Mouse (Mus musculus): Measurements from ENCODE around the gene Dusp12. TPM values are rescaled to one million over a fixed set of nuclear protein-coding genes. Genes with fewer than 3 reads are reported as not detected.
A peak's percentile ranks its signal among the peaks of the same experiment; 100 is the strongest.

The Dusp12 gene
- polyA plus RNA-seq, 1 experiment from 2014 or later, result 39.9 TPM

DNA sequence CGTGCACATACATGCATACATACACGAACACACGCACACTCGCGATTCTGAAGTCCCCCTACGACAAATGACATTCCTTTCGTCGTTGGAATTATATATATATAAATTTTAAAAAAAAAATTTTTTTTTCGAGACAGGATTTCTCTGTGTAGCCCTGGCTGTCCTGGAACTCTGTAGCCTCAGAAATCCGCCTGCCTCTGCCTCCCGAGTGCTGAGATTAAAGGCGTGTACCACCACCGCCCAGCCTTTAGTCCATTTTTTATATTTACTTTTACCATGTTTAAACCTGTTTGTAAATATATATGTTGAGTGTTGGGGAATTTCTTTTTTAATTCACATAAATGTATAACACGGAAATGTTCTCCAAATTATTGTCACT is 16.4 kb downstream of the Dusp12 start:
- Histone ChIP-seq H3K4me2 (peak overlapping the region; percentile 87), H3K36me3 (ENCODE audit: insufficient read depth) (peaks cover 17% of the 10 kb centered on the region), H3K4me1 (ENCODE audit: insufficient read depth) (no peaks in the 10 kb centered on the region), H3K9me3 (ENCODE audit: low read depth, low read length) (no peaks in the 10 kb centered on the region), H3K4me3 (ENCODE audit: low read depth, low read length) (peak overlapping the region; percentile 92), H3K9ac (peak overlapping the region; percentile 85), H3K27ac (ENCODE audit: low read depth) (no peak overlapping the region), H3K27me3 (ENCODE audit: insufficient read depth, low read length) (no peaks in the 10 kb centered on the region)
- DNase-seq, result no peak
- WGBS, result 16% methylated on average over 14 of the region's 14 CpGs
- ATAC-seq (ENCODE audit: insufficient read depth), result no peak; the same call in 1 of the 2 replicates
- no peak for TF ChIP-seq CTCF (IDR thresholded peaks at IDR 0.05; ENCODE audit: low read depth)

DNA sequence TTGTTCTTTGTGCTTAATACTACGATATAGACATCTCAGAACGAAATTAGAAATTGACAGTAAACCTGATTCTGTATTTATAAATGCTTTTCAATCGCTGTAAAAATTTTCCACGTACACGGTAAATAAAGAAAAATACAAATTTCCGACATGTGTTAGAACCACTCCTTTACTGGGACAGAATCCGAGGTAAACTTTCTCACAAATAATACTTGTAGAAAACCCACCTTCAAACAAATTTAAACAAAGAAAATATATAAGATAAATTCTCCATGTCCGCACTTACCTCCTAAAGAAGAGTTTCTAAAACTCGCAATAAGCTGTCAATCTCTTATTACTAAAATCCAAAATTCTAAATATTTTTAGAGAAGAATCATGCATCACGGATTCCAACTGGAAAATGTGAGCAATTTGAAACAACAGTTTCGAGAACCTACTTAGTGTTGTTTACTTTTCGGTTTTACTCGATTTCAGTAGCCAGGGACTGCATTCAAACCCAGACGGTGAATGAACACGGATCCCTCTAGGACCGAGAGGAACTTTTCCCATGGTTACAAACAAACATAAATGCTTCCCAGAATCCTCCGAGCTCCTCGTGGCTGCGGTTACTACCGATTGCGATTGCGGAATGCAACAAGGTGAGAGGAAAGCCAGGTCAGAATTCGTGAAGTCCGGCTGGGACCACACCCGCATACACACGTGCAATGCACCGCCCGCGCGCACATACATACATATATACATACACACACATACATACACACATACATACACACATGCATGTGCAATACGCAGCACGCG is 17.0 kb downstream of the Dusp12 start:
- under 1% methylated on average over 33 of the region's 33 CpGs for WGBS

DNA sequence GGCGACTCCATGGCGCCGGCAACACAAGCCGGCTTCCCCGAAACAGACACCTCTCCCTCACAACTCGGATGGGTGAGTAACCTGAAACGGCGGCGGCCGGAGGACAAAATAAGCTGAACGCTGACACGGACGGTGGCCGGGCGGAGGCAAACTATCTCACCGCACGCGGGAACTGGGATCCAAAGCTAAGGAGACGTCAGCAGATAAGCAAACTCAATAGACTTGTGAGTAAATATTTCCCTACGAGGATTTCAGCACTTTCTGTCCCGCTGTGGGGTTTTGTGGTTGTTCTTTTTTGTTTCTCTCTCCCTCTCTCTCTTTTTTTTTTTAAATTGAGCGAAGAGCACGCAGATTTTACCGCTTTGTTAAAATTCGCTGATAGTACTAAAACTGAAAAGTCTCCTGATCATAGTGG is 17.6 kb downstream of the Dusp12 start, which contains the start of gene Atf6:
Gene Atf6, minus strand, starts transcription at position 81 of the 415 bp plus-strand sequence.
- WGBS, result under 1% methylated on average over 25 of the region's 25 CpGs
- DNase-seq, result peak; percentile 97
- no peaks in the 10 kb centered on the region for H3K4me1 ChIP-seq (ENCODE audit: insufficient read depth)
- H3K9ac ChIP-seq, result peak within 1 kb of the TSS; percentile 85
- H3K27ac ChIP-seq (ENCODE audit: low read depth), result peak within 1 kb of the TSS; percentile 75
- peaks cover 9% of the 10 kb centered on the region; the same call in 1 of the 2 replicates for H3K36me3 ChIP-seq (ENCODE audit: insufficient read depth)
- ATAC-seq (ENCODE audit: insufficient read depth), result peak; percentile 84
- no peaks in the 10 kb centered on the region for H3K27me3 ChIP-seq (ENCODE audit: insufficient read depth, low read length)
- TF ChIP-seq CTCF (IDR thresholded peaks at IDR 0.05; ENCODE audit: low read depth), result no peak
- H3K4me3 ChIP-seq (ENCODE audit: low read depth, low read length), result peak within 1 kb of the TSS; percentile 92
- no peaks in the 10 kb centered on the region for H3K9me3 ChIP-seq (ENCODE audit: low read depth, low read length)
- peak within 1 kb of the TSS; percentile 87 for H3K4me2 ChIP-seq

More for the DNA sequence above, 17.0 kb downstream of the Dusp12 start:
- TF ChIP-seq CTCF (IDR thresholded peaks at IDR 0.05; ENCODE audit: low read depth), result no peak
- Histone ChIP-seq H3K9ac (peak overlapping the region; percentile 85), H3K4me1 (ENCODE audit: insufficient read depth) (no peaks in the 10 kb centered on the region), H3K27ac (ENCODE audit: low read depth) (peak overlapping the region; percentile 75), H3K27me3 (ENCODE audit: insufficient read depth, low read length) (no peaks in the 10 kb centered on the region), H3K9me3 (ENCODE audit: low read depth, low read length) (no peaks in the 10 kb centered on the region), H3K36me3 (ENCODE audit: insufficient read depth) (peaks cover 12% of the 10 kb centered on the region; the same call in 1 of the 2 replicates), H3K4me3 (ENCODE audit: low read depth, low read length) (peak overlapping the region; percentile 92), H3K4me2 (peak overlapping the region; percentile 87)
- ATAC-seq (ENCODE audit: insufficient read depth), result peak; percentile 86
- peak; percentile 92 for DNase-seq

DNA sequence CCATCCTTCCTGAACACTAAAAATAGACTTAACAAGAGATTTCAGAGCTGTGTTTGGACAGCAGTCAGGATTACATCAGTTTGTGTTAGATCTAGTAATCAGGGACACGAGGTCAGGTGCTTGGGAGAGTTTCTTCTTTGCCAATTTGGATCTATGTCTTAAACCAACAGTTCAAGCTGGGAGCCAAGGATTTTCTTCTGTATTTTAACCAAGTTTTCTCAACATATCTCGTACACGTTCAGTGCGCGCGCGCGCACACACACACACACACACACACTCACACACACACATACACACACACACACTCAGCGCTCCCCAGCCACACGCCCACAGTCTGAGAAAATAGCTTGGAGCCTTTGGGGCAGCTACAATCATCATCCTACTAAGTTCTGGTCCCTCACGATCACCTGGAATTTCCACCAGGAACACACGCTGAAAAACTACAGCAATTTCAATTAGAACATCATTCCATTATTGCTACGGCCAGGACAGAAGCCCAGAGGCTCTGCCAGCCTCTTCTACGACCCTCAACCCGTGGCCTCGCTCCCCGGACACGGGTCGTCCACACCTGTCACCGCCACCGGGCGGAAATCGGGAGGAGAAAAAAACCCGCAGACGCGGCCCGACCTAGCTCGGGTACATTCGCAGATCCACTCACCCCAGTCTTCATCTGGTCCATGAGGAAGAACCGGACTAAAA is 18.2 kb downstream of the Dusp12 start:
- DNase-seq, result peak; percentile 17
- no peak for TF ChIP-seq CTCF (IDR thresholded peaks at IDR 0.05; ENCODE audit: low read depth)
- H3K4me1 ChIP-seq (ENCODE audit: insufficient read depth), result no peaks in the 10 kb centered on the region
- peak overlapping the region; percentile 85 for H3K9ac ChIP-seq
- peaks cover 8% of the 10 kb centered on the region; the same call in 1 of the 2 replicates for H3K36me3 ChIP-seq (ENCODE audit: insufficient read depth)
- ATAC-seq (ENCODE audit: insufficient read depth), result peak; percentile 47
- no peaks in the 10 kb centered on the region for H3K9me3 ChIP-seq (ENCODE audit: low read depth, low read length)
- WGBS, result 2% methylated on average over 30 of the region's 30 CpGs
- no peaks in the 10 kb centered on the region for H3K27me3 ChIP-seq (ENCODE audit: insufficient read depth, low read length)
- H3K27ac ChIP-seq (ENCODE audit: low read depth), result peak overlapping the region; percentile 75
- peak overlapping the region; percentile 92 for H3K4me3 ChIP-seq (ENCODE audit: low read depth, low read length)
- H3K4me2 ChIP-seq, result peak overlapping the region; percentile 87

DNA sequence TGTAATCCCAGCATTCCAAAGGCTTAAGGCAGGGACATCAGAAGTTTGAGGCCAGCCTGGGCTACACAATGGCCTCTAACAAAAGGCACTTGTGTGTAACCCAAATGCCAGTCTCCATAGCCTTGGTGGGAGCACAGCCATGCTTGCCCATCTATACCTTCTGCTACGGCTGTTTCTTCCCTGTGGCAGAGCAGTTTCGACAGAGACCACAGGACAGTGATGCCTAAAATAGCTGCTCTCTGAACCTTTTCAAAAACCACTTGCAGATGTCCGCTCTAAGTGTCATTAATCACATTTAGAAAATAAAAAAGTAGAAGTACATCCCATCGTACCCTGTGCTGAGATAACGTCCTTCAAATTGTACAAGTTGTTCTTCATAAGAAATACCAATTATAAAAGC is 19.9 kb downstream of the Dusp12 start:
- Histone ChIP-seq H3K9me3 (ENCODE audit: low read depth, low read length) (no peaks in the 10 kb centered on the region), H3K9ac (no peak overlapping the region), H3K27ac (ENCODE audit: low read depth) (no peak overlapping the region), H3K27me3 (ENCODE audit: insufficient read depth, low read length) (no peaks in the 10 kb centered on the region), H3K4me3 (ENCODE audit: low read depth, low read length) (no peak overlapping the region), H3K4me2 (no peak overlapping the region), H3K36me3 (ENCODE audit: insufficient read depth) (no peaks in the 10 kb centered on the region), H3K4me1 (ENCODE audit: insufficient read depth) (no peaks in the 10 kb centered on the region)
- DNase-seq, result no peak
- no peak for TF ChIP-seq CTCF (IDR thresholded peaks at IDR 0.05; ENCODE audit: low read depth)
- WGBS, result 73% methylated on average over 5 of the region's 5 CpGs
- ATAC-seq (ENCODE audit: insufficient read depth), result no peak

DNA sequence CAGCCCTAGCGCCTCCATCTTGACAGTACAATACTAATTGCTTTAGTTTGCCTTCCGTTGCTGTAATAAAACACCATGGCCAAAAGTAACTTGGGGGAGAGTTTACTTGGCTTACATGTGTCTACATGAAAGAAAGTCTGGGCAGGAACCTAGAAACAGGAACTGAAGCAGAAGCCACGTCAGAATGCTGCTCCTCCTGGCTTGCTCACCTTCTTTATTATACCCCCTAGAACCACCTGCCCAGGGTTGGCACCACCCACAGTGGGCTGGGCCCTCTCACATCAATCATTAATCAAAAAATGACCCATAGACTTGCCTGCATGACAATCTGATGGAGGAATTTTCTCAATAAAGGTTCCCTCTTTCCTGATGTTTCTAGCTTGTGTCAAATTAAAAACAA is 20.6 kb downstream of the Dusp12 start:
- no peak for DNase-seq
- WGBS, result 72% methylated on average over 3 of the region's 3 CpGs
- Histone ChIP-seq H3K4me3 (ENCODE audit: low read depth, low read length) (no peak overlapping the region), H3K9me3 (ENCODE audit: low read depth, low read length) (no peaks in the 10 kb centered on the region), H3K4me2 (no peak overlapping the region), H3K9ac (no peak overlapping the region), H3K27me3 (ENCODE audit: insufficient read depth, low read length) (no peaks in the 10 kb centered on the region), H3K4me1 (ENCODE audit: insufficient read depth) (no peaks in the 10 kb centered on the region), H3K36me3 (ENCODE audit: insufficient read depth) (no peaks in the 10 kb centered on the region), H3K27ac (ENCODE audit: low read depth) (no peak overlapping the region)
- no peak for ATAC-seq (ENCODE audit: insufficient read depth)
- no peak for TF ChIP-seq CTCF (IDR thresholded peaks at IDR 0.05; ENCODE audit: low read depth)

DNA sequence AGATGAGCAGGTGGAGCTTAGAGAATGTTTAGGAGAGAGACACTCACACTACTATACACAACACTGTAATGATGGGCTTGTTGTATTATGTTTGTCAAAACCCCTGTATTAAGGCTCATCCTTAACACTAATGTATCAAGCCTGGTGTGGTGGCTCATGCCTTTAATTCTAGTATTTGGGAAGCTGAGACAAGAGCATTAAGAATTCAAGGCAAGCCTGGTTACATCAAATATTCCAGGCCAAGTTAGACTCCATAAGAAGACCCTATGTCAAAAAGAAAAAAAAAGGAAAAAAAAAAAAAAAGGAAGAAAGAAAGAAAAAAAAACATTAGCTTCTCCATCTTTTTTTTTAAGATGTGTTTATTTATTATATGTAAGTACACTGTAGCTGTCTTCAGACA is 21.1 kb downstream of the Dusp12 start:
- Histone ChIP-seq H3K4me3 (ENCODE audit: low read depth, low read length) (no peak overlapping the region), H3K36me3 (ENCODE audit: insufficient read depth) (no peaks in the 10 kb centered on the region), H3K27ac (ENCODE audit: low read depth) (no peak overlapping the region), H3K9me3 (ENCODE audit: low read depth, low read length) (no peaks in the 10 kb centered on the region), H3K4me2 (no peak overlapping the region), H3K4me1 (ENCODE audit: insufficient read depth) (no peaks in the 10 kb centered on the region), H3K9ac (no peak overlapping the region), H3K27me3 (ENCODE audit: insufficient read depth, low read length) (no peaks in the 10 kb centered on the region)
- DNase-seq, result no peak
- ATAC-seq (ENCODE audit: insufficient read depth), result no peak
- no peak for TF ChIP-seq CTCF (IDR thresholded peaks at IDR 0.05; ENCODE audit: low read depth)

Measured in lung, embryonic 14.5 days (tissue).